8 mouse cellular contexts compared by ENCODE assay signal in the genomic region with DNA sequence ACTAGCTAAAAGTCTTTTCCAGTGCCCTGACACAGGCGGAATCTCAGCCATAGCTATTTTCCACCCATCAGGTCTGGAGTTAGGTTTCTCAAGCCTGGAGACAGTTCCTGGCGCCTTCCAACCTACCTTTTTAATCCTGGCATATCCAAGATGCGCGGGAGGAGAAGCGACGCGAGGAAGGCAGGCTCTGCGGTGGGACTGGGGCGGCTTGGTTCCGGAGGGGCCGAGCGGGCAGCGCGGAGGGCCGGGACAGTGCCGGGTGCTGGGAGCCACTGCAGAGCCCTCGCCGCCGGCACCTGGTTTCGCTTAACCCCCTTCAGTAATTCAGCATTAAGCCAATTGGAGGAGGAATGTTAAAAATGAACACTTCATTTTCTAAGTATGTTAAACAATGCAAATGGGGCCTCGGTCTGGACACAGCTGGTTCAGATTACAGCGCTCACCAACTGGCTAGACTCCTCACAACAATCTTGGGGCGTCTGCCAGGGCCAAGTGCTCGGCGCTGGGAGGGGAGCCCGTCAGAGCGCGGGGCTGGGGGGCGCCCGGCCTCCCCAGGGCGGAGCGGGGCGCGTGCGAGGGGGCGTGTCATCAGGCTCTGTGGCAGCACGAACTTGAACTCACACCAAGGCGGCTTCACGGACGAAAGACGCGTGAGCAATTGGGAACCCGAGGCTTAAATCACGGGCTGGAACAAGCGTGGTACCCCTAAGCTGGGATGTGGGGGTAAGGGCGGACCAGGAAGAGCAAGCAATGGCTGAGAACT. TPM values are rescaled to one million over a fixed set of nuclear protein-coding genes. Genes with fewer than 3 reads are reported as not detected.
DNase-seq lines count a peak whose midpoint lies in the region; ATAC-seq lines count a peak whose summit lies in the region.

TSS of gene Fbln5 (minus strand) at position 448 of the 763 bp plus-strand sequence.

- H3K4me1 ChIP-seq in heart, embryonic 16.5 days (ENCODE audit: control insufficient read depth, insufficient read depth, low read length): peaks cover 11% of the 10 kb centered on the region

- peak within 1 kb of the TSS; percentile 60 for H3K4me3 ChIP-seq in heart, embryonic 16.5 days (ENCODE audit: low read length)

- H3K27ac ChIP-seq in heart, embryonic 16.5 days (ENCODE audit: low read length): peak within 1 kb of the TSS; percentile 61

- peak; percentile 80 for DNase-seq in 3T3-L1 (ENCODE audit: low read depth, low spot score)
- DNase-seq in WW6 (ENCODE audit: low read depth, low spot score): peak; percentile 7
- DNase-seq in fibroblast of lung, adult 2 months (ENCODE audit: low read depth): peak; percentile 78
- DNase-seq in kidney, postnatal 10 days: peak; percentile 87
- DNase-seq in lung, postnatal 10 days: peak; percentile 79
- DNase-seq in retina, embryonic 14.5 days (ENCODE audit: low spot score): peak; percentile 46
- DNase-seq in layer of hippocampus, adult 9-10 months (ENCODE audit: low spot score): no peak

- H3K9me3 ChIP-seq in heart, embryonic 16.5 days (replicated peaks; ENCODE audit: control insufficient read depth, low read length): no peaks in the 10 kb centered on the region

- ATAC-seq in heart, embryonic 16.5 days (replicated peaks; ENCODE audit: extremely low read depth, insufficient read depth, low FRiP score): peak; percentile 65; the same call in 1 of the 2 replicates

- peak within 1 kb of the TSS; percentile 87 for H3K4me2 ChIP-seq in heart, embryonic 16.5 days (ENCODE audit: low read depth, low read length)

- H3K27me3 ChIP-seq in heart, embryonic 16.5 days (ENCODE audit: control insufficient read depth, insufficient read depth, low read length): peaks cover 7% of the 10 kb centered on the region

- H3K9ac ChIP-seq in heart, embryonic 16.5 days (ENCODE audit: low read length): peak within 1 kb of the TSS; percentile 32

- 1% methylated on average over 46 of the region's 46 CpGs for WGBS in heart, embryonic 16.5 days

- no peaks in the 10 kb centered on the region for H3K36me3 ChIP-seq in heart, embryonic 16.5 days (ENCODE audit: control insufficient read depth, insufficient read depth)

RNA-seq across cellular contexts. Expression of gene Fbln5, which starts in this region (rescaled TPM):
- polyA plus RNA-seq in heart, embryonic 16.5 days (2015; fragmentation: Nextera tagmentation; extraction: Ambion mirVana): 125 and 161 TPM in 2 replicates
